ENCODE assay signal across 8 mouse cellular contexts in genomic region chr5:139387329-139388194, GRCm38 (mm10). TPM values are rescaled to one million over a fixed set of nuclear protein-coding genes. Genes with fewer than 3 reads are reported as not detected.
DNase-seq lines count a peak whose midpoint lies in the region; ATAC-seq and TF ChIP-seq lines count a peak whose summit lies in the region.

No protein-coding gene starts in this region.

- no peak overlapping the region for H3K4me3 ChIP-seq in spleen, adult 2 months (ENCODE audit: extremely low read depth, insufficient read depth, insufficient read length)
- H3K4me3 ChIP-seq in limb, embryonic 13.5 days = no peak overlapping the region
- H3K4me3 ChIP-seq in olfactory bulb, adult 2 months (ENCODE audit: insufficient read depth, low read depth, low read length) = no peak overlapping the region

- no peaks in the 10 kb centered on the region for H3K9me3 ChIP-seq in limb, embryonic 13.5 days

- peak; percentile 28 for DNase-seq in gastrocnemius, adult 18-20 months (ENCODE audit: low spot score)
- DNase-seq in gastrocnemius, postnatal 25 days = no peak
- no peak for DNase-seq in spleen, adult 2 months (ENCODE audit: low read depth in 1 of 2, low spot score in 2 of 2)
- no peak for DNase-seq in spleen, postnatal 36 days (ENCODE audit: low spot score in 2 of 2)
- no peak for DNase-seq in left cerebral cortex, adult 9 months (ENCODE audit: low spot score in 2 of 2)

- H3K27me3 ChIP-seq in spleen, adult 2 months (ENCODE audit: control insufficient read depth, insufficient read depth, low read length) = no peaks in the 10 kb centered on the region
- no peaks in the 10 kb centered on the region for H3K27me3 ChIP-seq in limb, embryonic 13.5 days

- ATAC-seq in limb, embryonic 13.5 days (ENCODE audit: low FRiP score, low read depth) = peak; percentile 37; the same call in 1 of the 2 replicates
- no peak for ATAC-seq in monocyte, adult 5-6 weeks (replicated peaks; ENCODE audit: insufficient number of reproducible peaks, low FRiP score, low TSS enrichment, poor library complexity, severe bottlenecking)

- peaks cover 16% of the 10 kb centered on the region; the same call in 1 of the 2 replicates for H3K36me3 ChIP-seq in spleen, adult 2 months (ENCODE audit: control insufficient read depth, insufficient read depth, low read length)
- H3K36me3 ChIP-seq in limb, embryonic 13.5 days = 0 out of 2 replicates have a peak, but pooled peaks cover 2% of the 10 kb centered on the region

- H3K27ac ChIP-seq in spleen, adult 2 months (ENCODE audit: insufficient read depth, low read length) = peak overlapping the region; percentile 44
- peak overlapping the region; percentile 92 for H3K27ac ChIP-seq in limb, embryonic 13.5 days
- H3K27ac ChIP-seq in olfactory bulb, adult 2 months (ENCODE audit: insufficient read depth, low read depth, low read length) = 0 out of 2 replicates have a peak overlapping the region, but pooled peaks have one; percentile 2

- no peak for TF ChIP-seq CTCF in spleen, adult 2 months (IDR thresholded peaks at IDR 0.05; ENCODE audit: extremely low read depth, insufficient read depth, insufficient read length, insufficient replicate concordance)
- no peak for TF ChIP-seq CTCF in olfactory bulb, adult 2 months (IDR thresholded peaks at IDR 0.05; ENCODE audit: insufficient read depth, low read depth, low read length)

- H3K4me1 ChIP-seq in spleen, adult 2 months (ENCODE audit: control insufficient read depth, insufficient read depth, insufficient read length) = peaks cover 39% of the 10 kb centered on the region
- H3K4me1 ChIP-seq in limb, embryonic 13.5 days = peaks cover 45% of the 10 kb centered on the region
- H3K4me1 ChIP-seq in olfactory bulb, adult 2 months (ENCODE audit: control insufficient read depth, insufficient read depth, low read length) = peaks cover 50% of the 10 kb centered on the region

- peak overlapping the region; percentile 1; the same call in 1 of the 2 replicates for H3K4me2 ChIP-seq in limb, embryonic 13.5 days (replicated peaks)

- peak overlapping the region; percentile 48; the same call in 1 of the 2 replicates for H3K9ac ChIP-seq in limb, embryonic 13.5 days

- no peak for TF ChIP-seq POLR2A in spleen, adult 2 months (IDR thresholded peaks at IDR 0.05; ENCODE audit: low read depth, low read length)
- TF ChIP-seq POLR2A in olfactory bulb, adult 2 months (IDR thresholded peaks at IDR 0.05; ENCODE audit: insufficient read depth, low read depth, low read length) = no peak

- 73% methylated on average over 10 of the region's 10 CpGs for WGBS in spleen, adult 2 months
- WGBS in limb, embryonic 13.5 days = 53% methylated on average over 10 of the region's 10 CpGs
- 80% methylated on average over 10 of the region's 10 CpGs for WGBS in olfactory bulb, adult 2 months

RNA-seq across cellular contexts. Expression of gene Gpr146, which starts 10.1 kb away (rescaled TPM):
- total RNA-seq in gastrocnemius, adult 18-20 months (2021) = 10 to 100 TPM; 21.8 to 28.9 TPM
- 10 to 100 TPM; 23.5 to 23.6 TPM for total RNA-seq in gastrocnemius, postnatal 25 days (2021)
- 32.2 and 36.3 TPM in 2 replicates for polyA plus RNA-seq in spleen, adult 2 months (2012; rRNA removed)
- 1.4 and 1.9 TPM in 2 replicates for polyA plus RNA-seq in limb, embryonic 13.5 days (2015; fragmentation: Nextera tagmentation; extraction: Ambion mirVana)
- polyA plus RNA-seq in olfactory bulb, adult 2 months (2012; ENCODE audit: insufficient read depth, insufficient read length, low replicate concordance, missing spikeins) = not detected in 2 replicates
- total RNA-seq in monocyte, adult 5-6 weeks (2017) = 6.9 to 10.8 TPM (median 9.8 TPM) in 3 replicates

RNA-seq across cellular contexts. Expression of gene C130050O18Rik, which starts 17.5 kb away (rescaled TPM):
- under 1 TPM; 0.12 to 0.21 TPM for total RNA-seq in gastrocnemius, adult 18-20 months (2021)
- under 1 TPM; 0.32 to 0.61 TPM for total RNA-seq in gastrocnemius, postnatal 25 days (2021)
- 8.1 and 11.9 TPM in 2 replicates for polyA plus RNA-seq in spleen, adult 2 months (2012; rRNA removed)
- polyA plus RNA-seq in limb, embryonic 13.5 days (2015; fragmentation: Nextera tagmentation; extraction: Ambion mirVana) = 3.5 and 3.9 TPM in 2 replicates
- polyA plus RNA-seq in olfactory bulb, adult 2 months (2012; ENCODE audit: insufficient read depth, insufficient read length, low replicate concordance, missing spikeins) = not detected in 2 replicates
- 28.4 to 51.7 TPM (median 32.7 TPM) in 3 replicates for total RNA-seq in monocyte, adult 5-6 weeks (2017)

RNA-seq across cellular contexts. Expression of gene Cyp2w1, which starts 35.1 kb away (rescaled TPM):
- total RNA-seq in gastrocnemius, adult 18-20 months (2021) = not detected
- not detected for total RNA-seq in gastrocnemius, postnatal 25 days (2021)
- not detected in 2 replicates for polyA plus RNA-seq in spleen, adult 2 months (2012; rRNA removed)
- 2.8 and 4.5 TPM in 2 replicates for polyA plus RNA-seq in limb, embryonic 13.5 days (2015; fragmentation: Nextera tagmentation; extraction: Ambion mirVana)
- polyA plus RNA-seq in olfactory bulb, adult 2 months (2012; ENCODE audit: insufficient read depth, insufficient read length, low replicate concordance, missing spikeins) = not detected in 2 replicates
- not detected in 3 replicates for total RNA-seq in monocyte, adult 5-6 weeks (2017)

RNA-seq across cellular contexts. Expression of gene Gper1, which starts 35.4 kb away (rescaled TPM):
- total RNA-seq in gastrocnemius, adult 18-20 months (2021) = under 1 TPM; 0.59 to 0.82 TPM
- total RNA-seq in gastrocnemius, postnatal 25 days (2021) = 1 to 10 TPM in 1 of 2 experiments, under 1 TPM in 1; 0.82 to 1.6 TPM
- polyA plus RNA-seq in spleen, adult 2 months (2012; rRNA removed) = 0.39 TPM in 2 replicates
- polyA plus RNA-seq in limb, embryonic 13.5 days (2015; fragmentation: Nextera tagmentation; extraction: Ambion mirVana) = 3.5 and 4.6 TPM in 2 replicates
- polyA plus RNA-seq in olfactory bulb, adult 2 months (2012; ENCODE audit: insufficient read depth, insufficient read length, low replicate concordance, missing spikeins) = not detected in 2 replicates
- 0.53 to 1.3 TPM in 2 of 3 replicates, not detected in the other for total RNA-seq in monocyte, adult 5-6 weeks (2017)

RNA-seq across cellular contexts. Expression of gene Cox19, which starts 36.3 kb away (rescaled TPM):
- total RNA-seq in gastrocnemius, adult 18-20 months (2021) = 10 to 100 TPM; 55.0 to 68.4 TPM
- total RNA-seq in gastrocnemius, postnatal 25 days (2021) = 10 to 100 TPM; 74.4 to 86.5 TPM
- polyA plus RNA-seq in spleen, adult 2 months (2012; rRNA removed) = 27.2 and 36.2 TPM in 2 replicates
- 98.3 and 109 TPM in 2 replicates for polyA plus RNA-seq in limb, embryonic 13.5 days (2015; fragmentation: Nextera tagmentation; extraction: Ambion mirVana)
- polyA plus RNA-seq in olfactory bulb, adult 2 months (2012; ENCODE audit: insufficient read depth, insufficient read length, low replicate concordance, missing spikeins) = not detected in 2 replicates
- 9.5 to 46.4 TPM (median 15.2 TPM) in 3 replicates for total RNA-seq in monocyte, adult 5-6 weeks (2017)

Comparison
In these comparisons a context has a peak if more than half of its experiments do, and no peak if none do; other contexts are left out.
1. H3K27ac ChIP-seq: peak in every context shown above with its lines; median percentile 92 in limb, embryonic 13.5 days; 44 in spleen, adult 2 months; 2 in olfactory bulb, adult 2 months.
2. RNA of gene C130050O18Rik, which starts 17.5 kb away (total RNA-seq): 28.4 to 51.7 TPM in monocyte, adult 5-6 weeks; 0.32 to 0.61 TPM in gastrocnemius, postnatal 25 days and 0.12 to 0.21 TPM in gastrocnemius, adult 18-20 months; every median in the first group is over 10 times any median in the second.